ENCODE assay signal across 7 mouse cellular contexts in the genomic region with DNA sequence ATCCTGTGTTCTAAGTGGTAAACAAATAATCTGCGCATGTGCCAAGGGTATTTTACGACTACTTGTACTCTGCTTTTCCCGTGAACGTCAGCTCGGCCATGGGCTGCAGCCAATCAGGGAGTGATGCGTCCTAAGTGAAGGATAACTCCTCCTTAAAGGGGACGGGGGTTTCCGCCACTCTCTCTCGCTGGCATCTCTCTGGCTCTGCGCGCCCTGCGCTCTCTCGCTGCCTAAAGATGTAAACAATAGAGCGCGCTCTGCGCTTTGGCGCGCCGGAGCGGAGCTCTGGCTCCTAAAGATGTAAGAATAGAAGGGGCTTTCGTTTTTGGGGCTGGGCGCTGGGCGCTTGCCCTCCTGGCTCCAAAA.
A peak's percentile ranks its signal among the peaks of the same experiment; 100 is the strongest.
DNase-seq lines count a peak whose midpoint lies in the region; ATAC-seq and TF ChIP-seq lines count a peak whose summit lies in the region.
"Not testable (repeated sequence)": the region's sequence is repeated elsewhere in the genome, so short reads cannot be mapped to it uniquely, and the experiment has no call there.

No protein-coding gene starts in this region.

- not testable (repeated sequence) for TF ChIP-seq POLR2A in kidney, adult 2 months (IDR thresholded peaks at IDR 0.05; ENCODE audit: low read depth, low read length)

- H3K27ac ChIP-seq in forebrain, embryonic 11.5 days (ENCODE audit: low read depth, low read length) = peak overlapping the region; percentile 50
- H3K27ac ChIP-seq in heart, embryonic 13.5 days (replicated peaks) = peak overlapping the region; percentile 70
- H3K27ac ChIP-seq in kidney, adult 2 months (ENCODE audit: insufficient read depth, low read depth, low read length) = peak overlapping the region; percentile 74; the same call in 1 of the 2 replicates

- not testable (repeated sequence) for TF ChIP-seq CTCF in kidney, adult 2 months (conservative IDR thresholded peaks at IDR 0.05; ENCODE audit: insufficient read depth, insufficient read length, low read depth, low read length)

- not testable (repeated sequence) for H3K27me3 ChIP-seq in forebrain, embryonic 11.5 days (ENCODE audit: control insufficient read depth, insufficient read depth, low read length); heart, embryonic 13.5 days (replicated peaks); kidney, adult 2 months (replicated peaks; ENCODE audit: control insufficient read depth, insufficient read depth, low read length)

- not testable (repeated sequence) for H3K36me3 ChIP-seq in forebrain, embryonic 11.5 days (ENCODE audit: control insufficient read depth, insufficient read depth, low read length); heart, embryonic 13.5 days; kidney, adult 2 months (ENCODE audit: control insufficient read depth, insufficient read depth, low read length)

- intact Hi-C loops in left cerebral cortex, postnatal 25 days (cut with DNase I) = loop anchor here (5.0 kb wide), 1 partner anchor 37 kb away; no protein-coding TSS in a partner anchor

- H3K4me2 ChIP-seq in forebrain, embryonic 11.5 days (ENCODE audit: low read depth, low read length, severe bottlenecking) = peak overlapping the region; percentile 64
- peak overlapping the region; percentile 79 for H3K4me2 ChIP-seq in heart, embryonic 13.5 days

- H3K4me1 ChIP-seq in forebrain, embryonic 11.5 days (replicated peaks; ENCODE audit: control insufficient read depth, insufficient read depth, low read length) = not testable (repeated sequence)
- peaks cover 15% of the 10 kb centered on the region for H3K4me1 ChIP-seq in heart, embryonic 13.5 days
- peaks cover 11% of the 10 kb centered on the region; the same call in 1 of the 2 replicates for H3K4me1 ChIP-seq in kidney, adult 2 months (ENCODE audit: control insufficient read depth, insufficient read depth, low read length)

- peak overlapping the region; percentile 69 for H3K9ac ChIP-seq in forebrain, embryonic 11.5 days (ENCODE audit: low read length)
- peak overlapping the region; percentile 78 for H3K9ac ChIP-seq in heart, embryonic 13.5 days

- 15% methylated on average over 15 of the region's 23 CpGs for WGBS in forebrain, embryonic 11.5 days
- WGBS in heart, embryonic 13.5 days = 17% methylated on average over 23 of the region's 23 CpGs
- WGBS in kidney, adult 2 months = 22% methylated on average over 23 of the region's 23 CpGs

- H3K9me3 ChIP-seq in forebrain, embryonic 11.5 days (ENCODE audit: control insufficient read depth, low read length); heart, embryonic 13.5 days: not testable (repeated sequence)

- peak; percentile 74 for ATAC-seq in forebrain, embryonic 11.5 days (replicated peaks; ENCODE audit: low FRiP score)
- ATAC-seq in heart, embryonic 13.5 days (ENCODE audit: extremely low read depth, insufficient number of reproducible peaks, low FRiP score, low TSS enrichment) = not testable (repeated sequence)

- DNase-seq in brain, adult 2 months (ENCODE audit: low read depth, low spot score) = peak; percentile 65
- DNase-seq in forebrain, embryonic 11.5 days (ENCODE audit: low spot score) = not testable (repeated sequence)
- DNase-seq in kidney, adult 2 months = peak; percentile 69
- peak; percentile 33 to 63 for DNase-seq in left cerebral cortex, postnatal 25 days (ENCODE audit: low spot score in 2 of 2)
- peak; percentile 29 for DNase-seq in lung, postnatal 25 days (ENCODE audit: low spot score)
- DNase-seq in right cerebral cortex, postnatal 25 days = peak; percentile 42

- peak overlapping the region; percentile 38 for H3K4me3 ChIP-seq in forebrain, embryonic 11.5 days (ENCODE audit: low read depth, low read length)
- peak overlapping the region; percentile 58 for H3K4me3 ChIP-seq in heart, embryonic 13.5 days
- peak overlapping the region; percentile 61 for H3K4me3 ChIP-seq in kidney, adult 2 months (ENCODE audit: insufficient read depth, low read depth, low read length)
